Mouse (Mus musculus) kidney, adult 2 months (tissue): ENCODE results near the gene D11Wsu47e.

ENCODE experiments used
- CTCF ChIP-seq: fragments of 200-500 bp; conservative IDR thresholded peaks from 2 replicates; pipeline ENCODE4 v1.5.1; 2011; ENCODE audit warnings: low read depth, mild to moderate bottlenecking, control low read depth, low read length, moderate library complexity, mixed read lengths; ENCODE audit not compliant: insufficient read depth, insufficient read length
- POLR2A ChIP-seq: fragments of 200-500 bp; IDR thresholded peaks from one replicate; pipeline ENCODE4 v1.6.1; 2011; ENCODE audit warnings: low read depth, low read length, control low read depth

DNA sequence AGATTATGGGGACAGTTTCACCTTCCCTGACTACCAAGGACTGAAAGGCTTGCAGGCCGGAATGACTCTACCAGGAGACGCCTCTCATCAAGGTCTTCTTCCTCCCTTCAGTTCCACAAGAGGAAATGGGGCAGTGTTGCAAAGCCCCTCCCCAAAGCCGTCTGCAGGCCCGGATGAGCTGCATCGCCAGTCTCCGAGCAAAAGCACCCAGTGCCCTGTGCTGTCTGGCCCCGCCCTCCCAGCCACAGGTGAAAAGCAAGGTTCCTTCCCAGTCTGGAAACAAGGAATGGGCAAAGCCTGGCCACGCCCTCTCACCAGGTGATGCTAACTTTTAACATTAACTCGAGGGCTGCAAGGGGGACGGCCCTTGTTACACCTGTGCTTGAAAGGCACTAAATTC is 17.6 kb upstream of the D11Wsu47e start:
- TF ChIP-seq CTCF (no peak), POLR2A (no peak)
